Mouse (Mus musculus) heart, embryonic 10.5 days (tissue): Measurements from ENCODE around the gene Adat3. TPM values are rescaled to one million over a fixed set of nuclear protein-coding genes. Genes with fewer than 3 reads are reported as not detected.

Experiments used
- DNase-seq: peaks from one replicate; pipeline ENCODE4 v3.0.0-alpha.2; 2017; ENCODE audit warnings: low spot score
- H3K27ac ChIP-seq: fragments of 300-500 bp; sonication (generic); 2 replicates; pipeline ENCODE4 v1.5.1; 2016; ENCODE audit warnings: mild to moderate bottlenecking
- H3K27me3 ChIP-seq: fragments of 300-500 bp; sonication (generic); 2 replicates; pipeline ENCODE4 v1.6.1; 2016; ENCODE audit warnings: mild to moderate bottlenecking; ENCODE audit not compliant: poor library complexity, insufficient read depth, severe bottlenecking
- H3K36me3 ChIP-seq: fragments of 300-500 bp; sonication (generic); 2 replicates; pipeline ENCODE4 v1.6.1; 2016; ENCODE audit warnings: mild to moderate bottlenecking, moderate library complexity
- H3K4me1 ChIP-seq: fragments of 300-500 bp; sonication (generic); 2 replicates; pipeline ENCODE4 v1.6.1; 2016; ENCODE audit warnings: mild to moderate bottlenecking
- H3K4me3 ChIP-seq: fragments of 300-500 bp; sonication (generic); 2 replicates; pipeline ENCODE4 v1.5.1; 2016; ENCODE audit warnings: mild to moderate bottlenecking, moderate library complexity
- H3K9me3 ChIP-seq: fragments of 300-500 bp; sonication (generic); 2 replicates; pipeline ENCODE4 v1.6.1; 2016; ENCODE audit warnings: mild to moderate bottlenecking, moderate library complexity
- WGBS: fragments of 180-500 bp; shearing (Covaris S2); methylation state at CpG from one replicate; pipeline ENCODE4 v1.1.7; 2016; 5-methylcytosine and 5-hydroxymethylcytosine counted together
- polyA plus RNA-seq: library from polyadenylated mRNA; unstranded; fragments of >200 nt; fragmentation: Nextera tagmentation; extraction: Ambion mirVana; gene quantifications from 2 replicates; pipeline ENCODE4 v1.2.1, GENCODE M21; 2016

Adat3 gene
- polyA plus RNA-seq, 1 experiment from 2014 or later: 9.3 TPM

DNA sequence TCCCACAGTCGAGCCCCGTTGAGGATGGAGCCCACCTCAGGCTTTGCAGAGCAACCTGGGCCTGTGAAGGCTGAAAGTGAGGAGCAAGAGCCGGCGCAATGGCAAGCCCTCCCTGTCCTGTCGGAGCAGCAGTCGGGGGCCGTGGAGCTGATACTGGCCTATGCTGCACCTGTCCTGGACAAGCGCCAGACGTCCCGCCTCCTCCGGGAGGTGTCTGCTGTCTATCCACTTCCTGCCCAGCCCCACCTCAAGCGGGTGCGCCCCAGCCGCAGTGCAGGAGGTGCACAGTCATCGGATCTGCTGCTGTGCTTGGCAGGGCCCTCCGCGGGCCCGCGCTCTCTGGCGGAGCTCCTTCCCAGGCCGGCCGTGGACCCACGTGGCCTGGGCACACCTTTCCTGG lies 3.6 kb downstream of the Adat3 start:
- 90% methylated on average over 23 of the region's 23 CpGs for WGBS
- DNase-seq: no peak
- H3K36me3 ChIP-seq: peaks cover 57% of the 10 kb centered on the region

DNA sequence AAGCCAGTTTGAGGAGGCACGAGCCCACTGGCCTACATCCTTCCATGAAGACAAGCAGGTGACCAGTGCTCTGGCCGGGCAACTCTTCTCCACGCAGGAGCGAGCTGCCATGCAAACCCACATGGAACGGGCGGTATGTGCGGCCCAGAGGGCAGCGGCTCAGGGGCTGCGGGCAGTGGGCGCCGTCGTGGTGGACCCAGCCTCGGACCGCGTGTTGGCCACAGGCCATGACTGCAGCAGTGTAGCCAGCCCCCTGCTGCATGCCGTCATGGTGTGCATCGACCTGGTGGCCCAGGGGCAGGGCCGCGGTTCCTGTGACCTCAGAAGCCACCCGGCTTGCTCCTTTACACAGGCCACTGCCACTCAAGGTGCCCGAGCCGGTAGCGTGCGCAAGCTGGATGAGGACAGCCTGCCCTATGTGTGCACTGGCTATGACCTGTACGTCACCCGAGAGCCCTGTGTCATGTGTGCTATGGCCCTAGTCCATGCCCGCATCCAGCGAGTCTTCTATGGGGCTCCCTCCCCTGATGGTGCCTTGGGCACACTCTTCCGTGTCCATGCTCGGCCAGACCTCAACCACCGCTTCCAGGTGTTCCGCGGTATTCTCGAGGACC lies 4.2 kb downstream of the Adat3 start:
- peaks cover 44% of the 10 kb centered on the region for H3K4me1 ChIP-seq
- no peaks in the 10 kb centered on the region for H3K27me3 ChIP-seq
- 94% methylated on average over 34 of the region's 34 CpGs for WGBS
- no peak overlapping the region for H3K4me3 ChIP-seq
- H3K36me3 ChIP-seq: peaks cover 62% of the 10 kb centered on the region
- DNase-seq: no peak
- H3K27ac ChIP-seq: no peak overlapping the region
- H3K9me3 ChIP-seq: no peaks in the 10 kb centered on the region

More for the DNA sequence above, 3.6 kb downstream of the Adat3 start:
- Histone ChIP-seq H3K9me3 (no peaks in the 10 kb centered on the region), H3K27me3 (no peaks in the 10 kb centered on the region), H3K4me1 (peaks cover 45% of the 10 kb centered on the region), H3K27ac (no peak overlapping the region), H3K4me3 (peak overlapping the region; percentile 8; the same call in 1 of the 2 replicates)

DNA sequence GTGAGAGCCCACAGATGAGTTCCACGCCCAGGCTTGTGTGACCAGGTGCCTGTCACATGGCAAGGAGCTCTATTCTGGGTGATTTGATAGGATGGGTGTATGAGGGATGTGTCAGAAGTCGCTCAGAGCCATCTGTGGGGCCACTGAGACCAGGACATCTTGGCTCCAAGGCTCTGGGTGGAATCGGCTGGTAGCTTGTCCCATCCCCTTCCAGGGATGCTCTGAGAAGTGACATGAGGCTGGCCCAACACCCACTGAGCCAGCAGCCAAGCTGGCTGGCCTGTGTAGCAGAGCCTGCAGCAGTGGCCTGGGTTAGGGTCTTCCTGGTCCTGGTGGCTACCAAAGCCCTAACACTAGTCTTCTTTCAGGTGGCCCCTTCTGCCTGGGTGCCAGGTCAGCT lies 5.8 kb downstream of the Adat3 start:
- Histone ChIP-seq H3K9me3 (no peaks in the 10 kb centered on the region), H3K4me1 (peaks cover 32% of the 10 kb centered on the region), H3K4me3 (0 out of 2 replicates have a peak overlapping the region, but pooled peaks have one; percentile 12), H3K27me3 (no peaks in the 10 kb centered on the region), H3K36me3 (peaks cover 78% of the 10 kb centered on the region), H3K27ac (no peak overlapping the region)
- 87% methylated on average over 3 of the region's 3 CpGs for WGBS
- DNase-seq: no peak

DNA sequence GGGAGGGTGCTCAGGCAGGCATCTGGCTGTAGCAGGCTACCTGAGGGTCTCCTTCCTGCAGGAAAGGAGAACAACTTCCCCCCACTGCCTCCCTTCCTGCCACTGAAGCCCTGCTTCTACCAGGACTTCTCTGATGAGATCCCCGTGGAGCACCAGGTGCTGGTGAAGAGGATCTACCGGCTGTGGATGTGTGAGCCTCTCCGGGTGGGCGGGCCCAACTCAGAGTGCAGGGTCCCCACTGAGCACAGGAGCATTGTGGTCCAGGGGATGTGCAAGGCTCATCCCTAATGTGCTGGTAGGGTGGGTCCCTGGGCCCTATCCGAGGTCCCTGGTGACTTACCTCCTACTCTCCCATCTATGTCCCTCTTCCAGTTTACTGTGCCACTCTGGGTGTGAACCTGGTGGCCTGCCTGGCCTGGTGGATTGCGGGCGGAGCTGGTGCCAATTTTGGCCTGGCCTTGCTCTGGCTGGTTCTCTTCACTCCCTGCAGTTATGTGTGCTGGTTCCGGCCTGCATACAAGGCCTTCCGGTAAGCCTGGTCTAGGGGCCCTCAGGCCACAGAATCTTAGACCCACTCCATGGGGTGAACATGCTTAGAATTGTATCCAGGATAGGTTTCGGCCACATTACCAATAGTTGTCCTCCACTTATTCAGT lies 6.7 kb downstream of the Adat3 start:
- peaks cover 88% of the 10 kb centered on the region for H3K36me3 ChIP-seq
- DNase-seq: no peak
- no peak overlapping the region for H3K4me3 ChIP-seq
- H3K4me1 ChIP-seq: peaks cover 23% of the 10 kb centered on the region
- 89% methylated on average over 10 of the region's 10 CpGs for WGBS
- no peaks in the 10 kb centered on the region for H3K27me3 ChIP-seq
- no peak overlapping the region for H3K27ac ChIP-seq
- H3K9me3 ChIP-seq: no peaks in the 10 kb centered on the region

DNA sequence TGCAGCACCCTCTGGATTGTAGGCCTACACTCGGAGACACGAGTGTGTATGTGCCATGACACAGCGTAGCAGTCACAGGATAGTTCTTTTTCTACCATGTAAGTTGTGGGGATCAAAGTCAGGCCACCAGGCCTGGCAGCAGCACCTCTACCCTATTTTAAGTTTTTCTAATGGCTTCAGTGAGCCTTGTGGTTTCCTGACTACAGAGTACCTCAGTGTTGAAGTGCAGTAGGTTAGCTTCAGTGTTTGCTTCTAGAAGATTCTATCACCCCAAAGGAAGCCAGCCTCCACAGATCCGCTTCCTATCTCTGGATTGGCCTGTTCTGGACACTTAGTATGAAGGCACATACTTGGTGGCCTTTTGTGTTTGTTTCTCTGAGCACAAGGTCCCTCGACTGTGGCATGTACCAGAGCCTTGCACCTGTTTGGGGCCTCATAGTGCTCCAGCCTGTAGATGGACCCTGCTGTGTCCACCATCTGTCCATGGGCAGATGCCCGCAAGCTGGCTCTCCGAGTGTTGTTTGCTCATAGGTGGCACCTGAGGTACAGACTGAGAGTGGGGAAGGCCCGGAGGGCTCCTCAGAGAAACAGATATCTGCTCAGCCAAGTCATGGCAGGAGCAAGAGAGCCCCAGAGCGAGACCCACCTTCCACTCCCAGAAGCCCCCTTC lies 7.6 kb downstream of the Adat3 start:
- no peak overlapping the region for H3K4me3 ChIP-seq
- no peak for DNase-seq
- no peaks in the 10 kb centered on the region for H3K9me3 ChIP-seq
- H3K36me3 ChIP-seq: peaks cover 92% of the 10 kb centered on the region
- H3K27me3 ChIP-seq: no peaks in the 10 kb centered on the region
- WGBS: 87% methylated on average over 9 of the region's 9 CpGs
- no peak overlapping the region for H3K27ac ChIP-seq
- H3K4me1 ChIP-seq: peaks cover 16% of the 10 kb centered on the region

GRCm38 (mm10) chr10:80611024-80611423 lies 8.3 kb downstream of the Adat3 start:
- WGBS: 68% methylated on average over 4 of the region's 4 CpGs
- no peak for DNase-seq
- Histone ChIP-seq H3K27ac (no peak overlapping the region), H3K27me3 (no peaks in the 10 kb centered on the region), H3K4me1 (peaks cover 16% of the 10 kb centered on the region), H3K36me3 (peaks cover 95% of the 10 kb centered on the region), H3K4me3 (no peak overlapping the region), H3K9me3 (no peaks in the 10 kb centered on the region)

DNA sequence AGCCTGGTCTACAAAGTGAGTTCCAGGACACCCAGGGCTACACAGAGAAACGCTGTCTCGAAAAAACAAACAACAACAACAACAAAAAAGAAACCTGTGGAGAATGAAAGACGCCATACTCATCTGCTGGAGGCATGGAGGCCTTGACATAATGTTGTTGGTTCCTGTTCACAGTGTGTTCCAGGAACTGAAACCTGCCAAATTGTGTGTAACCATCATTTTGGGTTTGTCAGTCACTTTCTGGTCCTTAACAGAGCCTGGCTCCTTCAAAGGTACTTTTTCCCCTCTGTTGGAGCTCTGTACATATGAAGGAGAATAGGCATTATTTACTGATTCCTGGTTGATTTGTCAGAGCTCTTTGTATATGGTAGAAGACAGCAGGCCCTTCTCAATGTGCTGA lies 9.2 kb downstream of the Adat3 start:
- 94% methylated on average over 3 of the region's 3 CpGs for WGBS
- H3K4me1 ChIP-seq: peaks cover 16% of the 10 kb centered on the region
- H3K27ac ChIP-seq: no peak overlapping the region
- H3K27me3 ChIP-seq: no peaks in the 10 kb centered on the region
- no peak overlapping the region for H3K4me3 ChIP-seq
- peaks cover 86% of the 10 kb centered on the region for H3K36me3 ChIP-seq
- H3K9me3 ChIP-seq: no peaks in the 10 kb centered on the region
- no peak for DNase-seq

DNA sequence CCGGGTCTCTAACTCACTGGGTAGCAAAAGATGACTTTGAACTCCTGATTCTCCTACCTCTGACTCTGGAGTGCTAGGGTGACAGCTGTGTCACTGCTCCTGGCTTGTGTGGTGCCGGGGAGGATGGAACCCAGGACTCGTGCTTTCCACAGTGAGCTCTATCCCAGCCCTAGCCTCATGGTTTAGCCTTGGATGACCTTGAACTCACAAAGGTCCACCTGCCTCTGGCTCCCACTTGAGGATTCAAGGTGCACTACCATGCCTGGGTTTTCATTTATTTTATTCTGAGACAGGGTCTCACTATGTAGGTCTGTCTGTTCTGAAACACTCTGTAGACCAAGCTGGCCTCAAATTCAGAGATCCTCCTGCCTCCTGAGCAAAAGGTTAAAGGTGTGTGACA lies 11.1 kb downstream of the Adat3 start:
- Histone ChIP-seq H3K36me3 (peaks cover 67% of the 10 kb centered on the region), H3K27ac (no peak overlapping the region), H3K9me3 (no peaks in the 10 kb centered on the region), H3K4me3 (no peak overlapping the region), H3K27me3 (no peaks in the 10 kb centered on the region), H3K4me1 (peaks cover 8% of the 10 kb centered on the region; the same call in 1 of the 2 replicates)
- 89% methylated on average over 3 of the region's 3 CpGs for WGBS
- no peak for DNase-seq

DNA sequence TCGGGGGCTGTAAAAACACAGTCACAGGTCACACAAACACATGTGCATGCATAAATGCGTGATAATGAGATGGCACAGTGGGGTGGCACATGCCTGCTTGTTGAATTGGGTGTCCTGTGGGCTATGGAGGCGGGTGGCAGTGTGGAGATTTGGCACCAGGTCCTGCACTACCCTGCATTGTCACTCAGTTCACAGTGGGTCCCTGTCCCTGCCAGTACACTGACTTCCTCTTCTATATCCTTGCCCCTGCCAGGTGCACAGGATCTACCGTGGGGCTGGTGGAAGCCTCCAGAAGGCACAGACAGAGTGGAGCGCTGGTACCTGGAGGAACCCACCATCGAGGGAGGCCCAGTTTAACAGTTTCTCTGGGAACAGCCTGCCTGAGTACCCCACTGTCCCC lies 11.7 kb downstream of the Adat3 start:
- peaks cover 62% of the 10 kb centered on the region for H3K36me3 ChIP-seq
- 90% methylated on average over 6 of the region's 6 CpGs for WGBS

DNA sequence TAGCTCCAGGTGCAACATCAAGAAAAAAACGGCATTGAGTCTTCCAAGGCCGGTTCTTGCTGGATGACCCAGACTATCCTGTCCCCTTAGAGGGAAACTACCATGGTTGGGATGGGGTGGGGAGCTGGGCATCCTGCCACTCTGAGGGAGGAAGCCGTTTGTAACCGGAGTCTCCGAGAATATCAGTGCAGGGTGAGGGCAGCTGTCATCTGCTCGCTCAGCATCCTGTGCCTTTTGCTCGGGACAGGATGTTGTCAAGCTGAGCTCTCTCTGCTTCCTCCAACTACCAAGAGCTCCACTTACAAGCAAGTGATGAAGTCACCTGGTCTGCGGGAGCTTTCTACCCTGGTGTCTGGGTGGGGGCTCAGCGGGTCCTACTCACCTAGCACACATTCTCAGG lies 15.5 kb downstream of the Adat3 start:
- 60% methylated on average over 9 of the region's 9 CpGs for WGBS
- no peak overlapping the region for H3K27ac ChIP-seq
- peaks cover 28% of the 10 kb centered on the region for H3K36me3 ChIP-seq
- no peaks in the 10 kb centered on the region for H3K9me3 ChIP-seq
- no peaks in the 10 kb centered on the region for H3K27me3 ChIP-seq
- peaks cover 18% of the 10 kb centered on the region for H3K4me1 ChIP-seq
- DNase-seq: no peak
- H3K4me3 ChIP-seq: no peak overlapping the region

More for the DNA sequence above, 11.7 kb downstream of the Adat3 start:
- peaks cover 8% of the 10 kb centered on the region; the same call in 1 of the 2 replicates for H3K4me1 ChIP-seq
- H3K9me3 ChIP-seq: no peaks in the 10 kb centered on the region
- no peak overlapping the region for H3K27ac ChIP-seq
- no peak overlapping the region for H3K4me3 ChIP-seq
- no peak for DNase-seq
- no peaks in the 10 kb centered on the region for H3K27me3 ChIP-seq

- H3K27me3 ChIP-seq: no peaks in the 10 kb centered on the region
- peaks cover 13% of the 10 kb centered on the region for H3K36me3 ChIP-seq
- 27% methylated on average over 8 of the region's 8 CpGs for WGBS
- no peak overlapping the region for H3K4me3 ChIP-seq
- peak overlapping the region; percentile 64; the same call in 1 of the 2 replicates for H3K27ac ChIP-seq
- H3K4me1 ChIP-seq: peaks cover 33% of the 10 kb centered on the region
- no peaks in the 10 kb centered on the region for H3K9me3 ChIP-seq
- DNase-seq: no peak
Measured at GRCm38 (mm10) chr10:80619465-80620244, 17.0 kb downstream of the Adat3 start.

- WGBS: 81% methylated on average over 9 of the region's 9 CpGs
- no peak for DNase-seq
- H3K4me1 ChIP-seq: peaks cover 40% of the 10 kb centered on the region
- no peaks in the 10 kb centered on the region for H3K9me3 ChIP-seq
- H3K27ac ChIP-seq: peak overlapping the region; percentile 96; the same call in 1 of the 2 replicates
- no peaks in the 10 kb centered on the region for H3K27me3 ChIP-seq
- peaks cover 9% of the 10 kb centered on the region for H3K36me3 ChIP-seq
- no peak overlapping the region for H3K4me3 ChIP-seq
Measured at GRCm38 (mm10) chr10:80620365-80620764, 17.7 kb downstream of the Adat3 start.
